Mouse (Mus musculus) kidney, adult 9 months (tissue): Measurements from ENCODE around the gene Pagr1b.

ENCODE experiments used
- DNase-seq: peaks from one replicate; pipeline ENCODE4 v3.0.0; 2022

Gene Pagr1b

GRCm38 (mm10) chr7:127019306-127019960 lies 3.1 kb upstream of the Pagr1b start:
- no peak for DNase-seq

GRCm38 (mm10) chr7:127018416-127019305 lies 2.4 kb upstream of the Pagr1b start:
- DNase-seq = no peak

- DNase-seq = no peak
Observed at GRCm38 (mm10) chr7:127017950-127018345, 1.7 kb upstream of the Pagr1b start.

GRCm38 (mm10) chr7:127016971-127017949 lies 976 bp upstream of the Pagr1b start, which contains the start of gene Pagr1a:
Pagr1a (minus strand) TSS chr7:127017352.
- DNase-seq = peak; percentile 99

- DNase-seq = peak; percentile 77
Observed at GRCm38 (mm10) chr7:127016486-127016938, 228 bp upstream of the Pagr1b start.

- peak; percentile 84 for DNase-seq
Observed at GRCm38 (mm10) chr7:127016081-127016480, 203 bp downstream of the Pagr1b start.

GRCm38 (mm10) chr7:127014993-127015392 lies 1.3 kb downstream of the Pagr1b start:
- DNase-seq = no peak

- peak; percentile 89 for DNase-seq
Observed at GRCm38 (mm10) chr7:127014320-127014719, 2.0 kb downstream of the Pagr1b start, which contains the start of gene Mvp. Mvp (minus strand) TSS chr7:127014621.

GRCm38 (mm10) chr7:127013385-127013784 lies 2.9 kb downstream of the Pagr1b start:
- DNase-seq = no peak

GRCm38 (mm10) chr7:127012845-127013244 lies 3.4 kb downstream of the Pagr1b start:
- DNase-seq = no peak

- DNase-seq = no peak
Observed at GRCm38 (mm10) chr7:127012374-127012773, 3.9 kb downstream of the Pagr1b start.

GRCm38 (mm10) chr7:127011717-127012116 lies 4.6 kb downstream of the Pagr1b start:
- DNase-seq = no peak

- DNase-seq = no peak
Observed at GRCm38 (mm10) chr7:127011051-127011450, 5.2 kb downstream of the Pagr1b start.

- DNase-seq = no peak
Observed at GRCm38 (mm10) chr7:127009307-127010085, 6.8 kb downstream of the Pagr1b start.

GRCm38 (mm10) chr7:127008239-127009019 lies 7.9 kb downstream of the Pagr1b start:
- DNase-seq = peak; percentile 60

- DNase-seq = no peak
Observed at GRCm38 (mm10) chr7:127007313-127008024, 8.8 kb downstream of the Pagr1b start.

GRCm38 (mm10) chr7:127004122-127004875 lies 12.0 kb downstream of the Pagr1b start:
- no peak for DNase-seq

GRCm38 (mm10) chr7:127003620-127004019 lies 12.7 kb downstream of the Pagr1b start:
- DNase-seq = no peak

- no peak for DNase-seq
Observed at GRCm38 (mm10) chr7:126999568-126999967, 16.7 kb downstream of the Pagr1b start.
